Mouse (Mus musculus): ENCODE results near the gene Olfr616. TPM values are rescaled to one million over a fixed set of nuclear protein-coding genes. Genes with fewer than 3 reads are reported as not detected.
"Not testable (repeated sequence)": the region's sequence is repeated elsewhere in the genome, so short reads cannot be mapped to it uniquely, and the experiment has no call there.

Gene Olfr616
- polyA plus RNA-seq (2016; fragmentation: Nextera tagmentation; extraction: Ambion mirVana) = not detected in 2 replicates

DNA sequence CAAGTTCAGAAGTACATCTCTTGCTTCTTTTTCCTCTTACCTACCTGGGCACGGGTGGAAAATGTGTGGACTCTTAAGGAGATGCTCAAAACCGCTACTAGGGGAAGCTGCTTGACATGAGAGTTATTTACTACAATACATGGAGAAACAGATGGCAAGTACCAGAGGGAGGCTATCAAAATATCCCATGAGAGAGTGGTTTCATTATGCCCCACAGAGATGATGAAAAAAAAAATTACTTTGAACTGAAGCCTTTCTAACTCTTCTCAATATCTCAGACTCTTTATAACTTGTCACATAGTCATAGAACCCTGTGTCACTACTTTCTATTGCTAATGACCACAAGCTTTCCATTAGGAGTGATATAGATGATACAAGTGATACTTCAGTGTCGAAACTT is at the start of gene Olfr616:
Olfr616 (minus strand) TSS at position 101 of the 400 bp plus-strand sequence.
- WGBS = 83% methylated on average over 3 of the region's 3 CpGs
- DNase-seq (ENCODE audit: low spot score) = no peak
- no peak within 1 kb of the TSS for H3K27ac ChIP-seq (replicated peaks)
- H3K9me3 ChIP-seq = no peaks in the 10 kb centered on the region
- H3K36me3 ChIP-seq (replicated peaks) = no peaks in the 10 kb centered on the region
- no peaks in the 10 kb centered on the region for H3K27me3 ChIP-seq (replicated peaks; ENCODE audit: low read depth, poor library complexity, severe bottlenecking)
- H3K4me3 ChIP-seq = no peak within 1 kb of the TSS
- H3K4me1 ChIP-seq = no peaks in the 10 kb centered on the region

DNA sequence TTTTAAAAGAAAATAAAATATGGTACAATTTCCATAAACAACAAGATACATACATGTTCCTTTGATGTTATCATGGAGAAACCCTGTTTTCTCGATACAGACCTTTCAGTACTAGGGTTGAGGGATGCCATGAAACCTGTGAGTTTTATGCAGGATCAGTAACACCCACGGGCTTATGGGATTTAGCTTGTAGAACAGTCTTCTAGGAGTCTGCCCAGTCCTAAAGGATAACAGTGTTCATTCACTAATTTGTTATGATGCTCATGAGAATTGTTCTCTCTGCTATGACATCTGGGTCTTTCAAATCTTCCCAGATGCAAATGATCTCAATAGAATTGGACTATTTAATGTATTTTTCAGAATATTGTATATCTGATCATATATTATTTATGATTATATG is 43.5 kb upstream of the Olfr616 start, which contains the start of gene Olfr620:
Olfr620 (minus strand) TSS at position 101 of the 400 bp plus-strand sequence.
- H3K27ac ChIP-seq (replicated peaks) = no peak within 1 kb of the TSS
- H3K27me3 ChIP-seq (replicated peaks; ENCODE audit: low read depth, poor library complexity, severe bottlenecking) = no peaks in the 10 kb centered on the region
- H3K36me3 ChIP-seq (replicated peaks) = no peaks in the 10 kb centered on the region
- 69% methylated on average over 2 of the region's 2 CpGs for WGBS
- DNase-seq (ENCODE audit: low spot score) = no peak
- H3K4me1 ChIP-seq = no peaks in the 10 kb centered on the region
- H3K9me3 ChIP-seq = no peaks in the 10 kb centered on the region
- no peak within 1 kb of the TSS for H3K4me3 ChIP-seq

DNA sequence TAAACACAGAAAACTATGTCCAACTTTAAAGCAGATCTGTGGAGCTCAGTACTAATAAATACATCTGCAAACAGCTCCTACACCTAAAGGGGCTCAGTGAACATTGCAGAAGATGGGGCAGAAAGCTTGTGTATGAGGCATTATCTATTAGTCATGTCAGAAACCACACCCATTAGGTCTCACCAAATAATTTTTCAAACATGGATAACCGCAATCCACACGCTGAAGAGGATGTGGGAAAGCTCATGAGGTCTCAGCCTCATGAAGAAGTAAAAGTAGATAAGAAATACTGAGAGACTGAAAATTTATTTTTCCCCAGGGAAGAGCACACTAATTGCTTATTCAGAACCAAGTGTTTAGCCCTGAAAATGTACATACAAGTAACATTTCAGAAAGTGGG is 38.5 kb upstream of the Olfr616 start:
- Histone ChIP-seq H3K27ac (replicated peaks) (no peak overlapping the region), H3K4me3 (no peak overlapping the region), H3K4me1 (no peaks in the 10 kb centered on the region), H3K27me3 (replicated peaks; ENCODE audit: low read depth, poor library complexity, severe bottlenecking) (no peaks in the 10 kb centered on the region), H3K36me3 (replicated peaks) (no peaks in the 10 kb centered on the region), H3K9me3 (no peaks in the 10 kb centered on the region)
- DNase-seq (ENCODE audit: low spot score) = no peak
- WGBS = 85% methylated on average over 2 of the region's 2 CpGs

DNA sequence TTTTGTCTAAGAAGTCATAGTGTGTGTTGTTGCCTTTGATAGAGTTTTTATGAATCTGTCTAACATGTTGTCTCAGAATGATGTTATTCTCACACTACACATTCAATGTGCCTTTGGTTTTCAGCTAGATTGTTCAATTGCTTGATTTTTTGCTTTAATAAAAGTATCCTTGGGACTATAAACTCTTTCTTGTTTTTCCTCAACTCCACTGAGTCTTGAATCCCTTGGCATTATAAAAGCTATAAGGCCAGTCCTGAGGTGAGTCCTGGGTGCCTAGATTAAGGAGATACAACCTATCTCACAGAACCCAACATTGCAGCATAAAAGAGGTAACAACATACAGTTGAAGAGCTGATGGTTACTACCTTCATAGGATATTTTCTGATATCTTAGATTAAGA is 31.3 kb upstream of the Olfr616 start, which contains the start of gene Olfr619:
Olfr619 (plus strand) TSS at position 301 of the 400 bp plus-strand sequence.
- H3K4me1 ChIP-seq = no peaks in the 10 kb centered on the region
- no peak for DNase-seq (ENCODE audit: low spot score)
- no peaks in the 10 kb centered on the region for H3K9me3 ChIP-seq
- no peak within 1 kb of the TSS for H3K4me3 ChIP-seq
- no peaks in the 10 kb centered on the region for H3K27me3 ChIP-seq (replicated peaks; ENCODE audit: low read depth, poor library complexity, severe bottlenecking)
- no peak within 1 kb of the TSS for H3K27ac ChIP-seq (replicated peaks)
- no peaks in the 10 kb centered on the region for H3K36me3 ChIP-seq (replicated peaks)

DNA sequence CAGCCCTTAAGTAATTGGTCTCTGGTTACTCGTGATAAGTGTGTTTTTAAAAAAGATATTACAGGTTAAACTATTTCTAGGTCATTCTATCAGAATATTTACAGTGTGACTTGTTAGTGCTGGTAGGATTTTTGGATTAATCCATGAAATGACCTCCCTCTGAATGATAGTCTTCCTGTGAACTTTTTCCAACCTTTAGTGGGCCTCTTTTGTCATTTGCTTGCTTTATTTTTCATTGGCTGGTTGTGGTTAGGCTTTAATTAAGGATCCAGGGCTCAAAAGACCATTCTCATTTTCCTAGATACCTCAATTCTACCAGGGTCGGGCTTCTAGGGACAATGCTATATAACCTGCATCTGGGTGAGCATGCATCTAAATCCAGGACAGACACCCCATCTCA is 20.9 kb upstream of the Olfr616 start, which contains the start of gene Olfr618:
Olfr618 (plus strand) TSS at position 301 of the 400 bp plus-strand sequence.
- H3K27me3 ChIP-seq (replicated peaks; ENCODE audit: low read depth, poor library complexity, severe bottlenecking) = no peaks in the 10 kb centered on the region
- H3K27ac ChIP-seq (replicated peaks) = no peak within 1 kb of the TSS
- no peaks in the 10 kb centered on the region for H3K9me3 ChIP-seq
- no peaks in the 10 kb centered on the region for H3K36me3 ChIP-seq (replicated peaks)
- no peak within 1 kb of the TSS for H3K4me3 ChIP-seq
- no peaks in the 10 kb centered on the region for H3K4me1 ChIP-seq
- 68% methylated on average over 2 of the region's 2 CpGs for WGBS
- DNase-seq (ENCODE audit: low spot score) = no peak

DNA sequence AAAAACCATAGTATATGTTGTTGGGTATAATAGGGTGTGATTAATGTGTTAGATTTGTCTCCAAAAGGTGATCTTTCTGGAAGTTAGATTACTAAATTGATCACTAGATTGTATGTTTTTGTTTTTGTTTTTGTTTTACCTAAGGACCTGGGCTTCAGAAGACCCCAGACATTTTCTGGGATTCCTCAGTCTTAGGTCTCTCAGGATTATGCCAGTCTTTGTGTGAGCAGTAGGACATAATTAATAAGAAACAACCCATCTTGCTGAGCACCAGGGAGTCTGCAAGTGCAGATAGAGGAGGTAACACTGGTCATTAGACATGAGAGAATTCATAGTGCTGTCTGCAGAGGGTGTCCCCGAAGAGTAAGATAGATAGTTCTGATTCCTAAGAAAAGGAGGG is 3.8 kb upstream of the Olfr616 start, which contains the start of gene Olfr617:
Olfr617 (plus strand) TSS at position 301 of the 400 bp plus-strand sequence.
- H3K27me3 ChIP-seq (replicated peaks; ENCODE audit: low read depth, poor library complexity, severe bottlenecking) = no peaks in the 10 kb centered on the region
- 85% methylated on average over 1 of the region's 1 CpGs for WGBS
- H3K4me3 ChIP-seq = no peak within 1 kb of the TSS
- DNase-seq (ENCODE audit: low spot score) = no peak
- H3K27ac ChIP-seq (replicated peaks) = no peak within 1 kb of the TSS
- H3K4me1 ChIP-seq = no peaks in the 10 kb centered on the region
- H3K36me3 ChIP-seq (replicated peaks) = no peaks in the 10 kb centered on the region
- H3K9me3 ChIP-seq = no peaks in the 10 kb centered on the region

DNA sequence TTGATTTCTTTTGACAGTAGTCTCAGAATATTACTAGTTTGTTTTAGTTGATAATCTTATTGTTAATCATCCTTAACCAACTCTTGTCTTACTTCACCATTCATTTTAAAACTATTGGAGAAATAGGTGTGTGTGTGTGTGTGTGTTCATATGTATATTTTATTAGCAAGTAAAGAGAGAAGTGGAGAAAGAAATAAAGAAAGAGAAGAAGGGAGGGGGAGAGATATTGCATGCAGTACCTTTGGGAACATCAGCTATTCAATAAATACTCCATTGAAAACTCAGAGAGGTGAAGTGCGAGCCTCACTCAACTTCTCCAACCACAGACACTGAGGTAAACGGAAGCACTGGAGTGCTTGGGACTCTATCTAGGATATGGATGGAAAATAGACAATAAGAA is 13.2 kb downstream of the Olfr616 start, which contains the start of gene Olfr615:
Olfr615 (plus strand) TSS at position 301 of the 400 bp plus-strand sequence.
- Histone ChIP-seq H3K9me3 (no peaks in the 10 kb centered on the region), H3K36me3 (replicated peaks) (no peaks in the 10 kb centered on the region), H3K4me1 (no peaks in the 10 kb centered on the region), H3K27me3 (replicated peaks; ENCODE audit: low read depth, poor library complexity, severe bottlenecking) (no peaks in the 10 kb centered on the region), H3K4me3 (no peak within 1 kb of the TSS), H3K27ac (replicated peaks) (no peak within 1 kb of the TSS)
- DNase-seq (ENCODE audit: low spot score) = no peak
- 85% methylated on average over 2 of the region's 2 CpGs for WGBS

DNA sequence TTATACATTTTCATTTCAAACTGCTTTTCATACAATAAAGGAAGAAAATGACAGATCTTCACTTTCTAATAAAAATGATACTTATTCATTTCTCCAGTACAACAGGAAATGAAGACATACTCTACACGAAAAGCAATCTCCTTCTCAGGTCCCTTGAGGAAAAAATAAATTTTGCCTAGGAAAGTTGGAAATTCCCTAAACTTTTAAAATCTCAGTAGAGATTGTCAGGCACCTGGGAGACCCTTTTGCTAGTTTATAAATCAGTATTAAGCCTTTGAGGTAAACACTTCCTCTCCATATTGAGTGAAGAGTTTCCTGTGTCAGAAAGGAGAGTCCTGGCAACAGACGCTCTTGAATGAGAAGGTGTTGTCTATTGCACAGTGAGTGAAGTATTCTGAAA is 21.2 kb downstream of the Olfr616 start, which contains the start of gene Olfr613:
Olfr613 (plus strand) TSS at position 301 of the 400 bp plus-strand sequence.
- no peaks in the 10 kb centered on the region for H3K4me1 ChIP-seq
- 78% methylated on average over 2 of the region's 2 CpGs for WGBS
- H3K9me3 ChIP-seq = no peaks in the 10 kb centered on the region
- no peak within 1 kb of the TSS for H3K4me3 ChIP-seq
- H3K27me3 ChIP-seq (replicated peaks; ENCODE audit: low read depth, poor library complexity, severe bottlenecking) = no peaks in the 10 kb centered on the region
- no peak within 1 kb of the TSS for H3K27ac ChIP-seq (replicated peaks)
- no peaks in the 10 kb centered on the region for H3K36me3 ChIP-seq (replicated peaks)
- no peak for DNase-seq (ENCODE audit: low spot score)

DNA sequence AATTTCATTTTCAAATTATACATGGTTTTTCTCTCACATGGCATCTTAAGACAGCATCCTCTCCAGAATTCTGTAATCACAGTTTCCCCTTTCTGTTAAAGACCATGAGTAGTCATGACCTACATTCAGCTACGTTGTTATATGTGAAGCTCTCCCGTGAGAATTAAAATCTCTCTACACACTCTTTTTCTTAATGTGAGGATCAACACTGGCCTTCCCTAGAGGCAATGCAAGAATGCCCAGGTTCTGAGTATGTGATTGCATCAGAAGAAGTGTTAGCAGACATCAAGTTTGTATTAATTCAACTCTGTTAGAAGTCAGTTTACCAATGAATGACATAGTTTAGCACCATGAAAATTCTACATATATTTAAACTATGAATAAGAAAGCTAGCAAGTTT is 26.3 kb downstream of the Olfr616 start, which contains the start of gene Olfr612:
Olfr612 (minus strand) TSS at position 101 of the 400 bp plus-strand sequence.
- H3K4me1 ChIP-seq; H3K4me3 ChIP-seq; H3K27ac ChIP-seq (replicated peaks); H3K36me3 ChIP-seq (replicated peaks); H3K27me3 ChIP-seq (replicated peaks; ENCODE audit: low read depth, poor library complexity, severe bottlenecking); H3K9me3 ChIP-seq; DNase-seq (ENCODE audit: low spot score): not testable (repeated sequence)
- WGBS = 83% methylated on average over 2 of the region's 2 CpGs

DNA sequence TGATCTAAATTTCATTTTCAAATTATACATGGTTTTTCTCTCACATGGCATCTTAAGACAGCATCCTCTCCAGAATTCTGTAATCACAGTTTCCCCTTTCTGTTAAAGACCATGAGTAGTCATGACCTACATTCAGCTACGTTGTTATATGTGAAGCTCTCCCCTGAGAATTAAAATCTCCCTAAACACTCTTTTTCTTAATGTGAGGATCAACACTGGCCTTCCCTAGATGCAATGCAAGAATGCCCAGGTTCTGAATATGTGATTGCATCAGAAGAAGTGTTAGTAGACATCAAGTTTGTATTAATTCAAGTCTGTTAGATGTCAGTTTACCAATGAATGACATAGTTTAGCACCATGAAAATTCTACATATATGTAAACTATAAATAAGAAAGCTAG is 48.2 kb downstream of the Olfr616 start, which contains the start of gene Olfr611:
Olfr611 (minus strand) TSS at position 101 of the 400 bp plus-strand sequence.
- H3K36me3 ChIP-seq (replicated peaks); DNase-seq (ENCODE audit: low spot score); H3K4me1 ChIP-seq; H3K4me3 ChIP-seq; H3K27me3 ChIP-seq (replicated peaks; ENCODE audit: low read depth, poor library complexity, severe bottlenecking); H3K9me3 ChIP-seq; H3K27ac ChIP-seq (replicated peaks): not testable (repeated sequence)
- WGBS = 81% methylated on average over 1 of the region's 1 CpGs

Small RNAs within 50 kb of the gene (microRNA-seq; reads per million reads assigned to microRNA genes)
- not detected for gene Gm26506

Other genes with a start within 250 kb of the Olfr616 start
- not detected in 2 replicates for gene Olfr598, start 245.6 kb downstream of the Olfr616 start, polyA plus RNA-seq (2016; fragmentation: Nextera tagmentation; extraction: Ambion mirVana)
- not detected in 2 replicates for gene Olfr599, start 233.2 kb downstream of the Olfr616 start, polyA plus RNA-seq (2016; fragmentation: Nextera tagmentation; extraction: Ambion mirVana)
- not detected in 2 replicates for gene Olfr600, start 219.5 kb downstream of the Olfr616 start, polyA plus RNA-seq (2016; fragmentation: Nextera tagmentation; extraction: Ambion mirVana)
- gene Olfr601, start 206.5 kb downstream of the Olfr616 start, polyA plus RNA-seq (2016; fragmentation: Nextera tagmentation; extraction: Ambion mirVana) = not detected in 2 replicates
- gene Olfr603, start 183.0 kb downstream of the Olfr616 start, polyA plus RNA-seq (2016; fragmentation: Nextera tagmentation; extraction: Ambion mirVana) = not detected in 2 replicates
- gene Usp17lc, start 154.1 kb downstream of the Olfr616 start, polyA plus RNA-seq (2016; fragmentation: Nextera tagmentation; extraction: Ambion mirVana) = not detected in 2 replicates
- gene Olfr605, start 123.7 kb downstream of the Olfr616 start, polyA plus RNA-seq (2016; fragmentation: Nextera tagmentation; extraction: Ambion mirVana) = not detected in 2 replicates
- gene Olfr606, start 120.1 kb downstream of the Olfr616 start, polyA plus RNA-seq (2016; fragmentation: Nextera tagmentation; extraction: Ambion mirVana) = not detected in 2 replicates
- not detected in 2 replicates for gene Olfr607, start 105.0 kb downstream of the Olfr616 start, polyA plus RNA-seq (2016; fragmentation: Nextera tagmentation; extraction: Ambion mirVana)
- not detected in 2 replicates for gene Olfr608, start 99.3 kb downstream of the Olfr616 start, polyA plus RNA-seq (2016; fragmentation: Nextera tagmentation; extraction: Ambion mirVana)
- gene Olfr609, start 71.1 kb downstream of the Olfr616 start, polyA plus RNA-seq (2016; fragmentation: Nextera tagmentation; extraction: Ambion mirVana) = not detected in 2 replicates
- not detected in 2 replicates for gene Olfr610, start 57.0 kb downstream of the Olfr616 start, polyA plus RNA-seq (2016; fragmentation: Nextera tagmentation; extraction: Ambion mirVana)
- not detected in 2 replicates for gene Olfr611, start 48.3 kb downstream of the Olfr616 start, polyA plus RNA-seq (2016; fragmentation: Nextera tagmentation; extraction: Ambion mirVana)
- gene Olfr612, start 26.4 kb downstream of the Olfr616 start, polyA plus RNA-seq (2016; fragmentation: Nextera tagmentation; extraction: Ambion mirVana) = not detected in 2 replicates
- gene Olfr613, start 21.1 kb downstream of the Olfr616 start, polyA plus RNA-seq (2016; fragmentation: Nextera tagmentation; extraction: Ambion mirVana) = not detected in 2 replicates
- not detected in 2 replicates for gene Olfr615, start 13.1 kb downstream of the Olfr616 start, polyA plus RNA-seq (2016; fragmentation: Nextera tagmentation; extraction: Ambion mirVana)
- gene Olfr617, start 3.9 kb upstream of the Olfr616 start, polyA plus RNA-seq (2016; fragmentation: Nextera tagmentation; extraction: Ambion mirVana) = not detected in 2 replicates
- gene Olfr618, start 21.0 kb upstream of the Olfr616 start, polyA plus RNA-seq (2016; fragmentation: Nextera tagmentation; extraction: Ambion mirVana) = not detected in 2 replicates
- not detected in 2 replicates for gene Olfr619, start 31.4 kb upstream of the Olfr616 start, polyA plus RNA-seq (2016; fragmentation: Nextera tagmentation; extraction: Ambion mirVana)
- not detected in 2 replicates for gene Olfr620, start 43.4 kb upstream of the Olfr616 start, polyA plus RNA-seq (2016; fragmentation: Nextera tagmentation; extraction: Ambion mirVana)
- gene Olfr622, start 73.6 kb upstream of the Olfr616 start, polyA plus RNA-seq (2016; fragmentation: Nextera tagmentation; extraction: Ambion mirVana) = not detected in 2 replicates
- gene Olfr623, start 94.6 kb upstream of the Olfr616 start, polyA plus RNA-seq (2016; fragmentation: Nextera tagmentation; extraction: Ambion mirVana) = not detected in 2 replicates
- 0.04 and 0.05 TPM in 2 replicates for gene Olfr624, start 102.0 kb upstream of the Olfr616 start, polyA plus RNA-seq (2016; fragmentation: Nextera tagmentation; extraction: Ambion mirVana)
- not detected in 2 replicates for gene Olfr625-ps1, start 113.6 kb upstream of the Olfr616 start, polyA plus RNA-seq (2016; fragmentation: Nextera tagmentation; extraction: Ambion mirVana)
- gene Olfr243, start 145.5 kb upstream of the Olfr616 start, polyA plus RNA-seq (2016; fragmentation: Nextera tagmentation; extraction: Ambion mirVana) = not detected in 2 replicates
- gene Olfr628, start 161.2 kb upstream of the Olfr616 start, polyA plus RNA-seq (2016; fragmentation: Nextera tagmentation; extraction: Ambion mirVana) = not detected in 2 replicates
- not detected in 2 replicates for gene Olfr629, start 175.8 kb upstream of the Olfr616 start, polyA plus RNA-seq (2016; fragmentation: Nextera tagmentation; extraction: Ambion mirVana)
- not detected in 2 replicates for gene Olfr630, start 188.2 kb upstream of the Olfr616 start, polyA plus RNA-seq (2016; fragmentation: Nextera tagmentation; extraction: Ambion mirVana)
- not detected in 2 replicates for gene Olfr69, start 202.5 kb upstream of the Olfr616 start, polyA plus RNA-seq (2016; fragmentation: Nextera tagmentation; extraction: Ambion mirVana)
- gene Olfr68, start 210.6 kb upstream of the Olfr616 start, polyA plus RNA-seq (2016; fragmentation: Nextera tagmentation; extraction: Ambion mirVana) = not detected in 2 replicates
- gene Olfr67, start 222.7 kb upstream of the Olfr616 start, polyA plus RNA-seq (2016; fragmentation: Nextera tagmentation; extraction: Ambion mirVana) = not detected in 2 replicates
- 142 and 287 TPM in 2 replicates for gene Hbb-bt, start 244.9 kb upstream of the Olfr616 start, polyA plus RNA-seq (2016; fragmentation: Nextera tagmentation; extraction: Ambion mirVana)

All from embryonic facial prominence, embryonic 10.5 days (tissue).